Mouse (Mus musculus): Measurements from ENCODE around the gene Trp53rka. TPM values are rescaled to one million over a fixed set of nuclear protein-coding genes. Genes with fewer than 3 reads are reported as not detected.
A peak's percentile ranks its signal among the peaks of the same experiment; 100 is the strongest.

Trp53rka gene
- polyA plus RNA-seq, 1 experiment from 2014 or later, result 52.3 TPM

DNA sequence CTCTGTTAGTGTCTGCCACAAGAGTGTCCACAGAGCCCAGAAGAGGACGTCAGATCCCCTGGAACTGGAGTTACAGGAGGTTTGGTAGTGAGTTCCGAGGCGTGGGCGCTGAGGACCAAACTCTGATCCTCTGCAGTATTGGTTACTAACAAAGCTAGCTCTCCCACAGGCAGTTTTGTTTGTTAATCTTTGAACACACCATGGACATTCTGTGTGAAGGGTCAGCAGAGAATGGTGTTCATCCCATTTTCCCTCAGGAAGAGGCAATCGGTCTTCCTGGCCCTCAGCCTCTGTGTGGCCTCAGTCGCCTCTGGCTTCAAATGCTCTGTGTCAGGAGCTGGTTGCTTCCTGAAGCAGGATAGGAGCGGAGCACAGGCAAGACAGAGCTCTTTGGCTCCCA, 17.7 kb downstream of the Trp53rka start:
- no peak overlapping the region for H3K27ac ChIP-seq
- no peak overlapping the region for H3K9ac ChIP-seq
- no peak for ATAC-seq (ENCODE audit: low FRiP score)
- peaks cover 32% of the 10 kb centered on the region for H3K27me3 ChIP-seq
- no peaks in the 10 kb centered on the region for H3K9me3 ChIP-seq (replicated peaks)
- H3K4me3 ChIP-seq, result no peak overlapping the region
- no peaks in the 10 kb centered on the region for H3K36me3 ChIP-seq
- peaks cover 5% of the 10 kb centered on the region for H3K4me1 ChIP-seq
- 73% methylated on average over 7 of the region's 7 CpGs for WGBS
- no peak overlapping the region for H3K4me2 ChIP-seq (replicated peaks)

DNA sequence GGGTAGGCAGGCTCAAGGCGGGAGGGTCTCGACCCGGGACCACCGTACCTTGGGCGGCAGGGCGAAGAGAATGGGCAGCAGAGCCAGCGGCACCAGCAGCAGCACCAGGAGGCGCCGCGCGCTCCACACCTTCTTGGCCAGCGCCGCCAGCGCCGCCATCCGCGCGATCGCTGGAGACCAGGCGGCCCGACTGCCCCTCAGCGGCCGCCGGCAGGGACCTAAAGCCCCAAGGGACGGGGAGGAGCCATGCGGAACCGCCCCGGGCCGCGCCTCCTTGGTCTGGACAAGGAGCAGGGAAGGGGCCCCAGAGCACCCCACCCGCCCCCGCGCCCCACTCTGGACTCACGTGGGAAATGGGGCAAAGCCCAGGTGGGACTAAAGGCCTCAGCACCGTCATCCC, 20.1 kb downstream of the Trp53rka start, which contains the start of gene Slc13a3:
Gene Slc13a3 (minus strand): TSS at position 228 of the 400 bp plus-strand sequence.
- ATAC-seq (ENCODE audit: low FRiP score), result no peak

DNA sequence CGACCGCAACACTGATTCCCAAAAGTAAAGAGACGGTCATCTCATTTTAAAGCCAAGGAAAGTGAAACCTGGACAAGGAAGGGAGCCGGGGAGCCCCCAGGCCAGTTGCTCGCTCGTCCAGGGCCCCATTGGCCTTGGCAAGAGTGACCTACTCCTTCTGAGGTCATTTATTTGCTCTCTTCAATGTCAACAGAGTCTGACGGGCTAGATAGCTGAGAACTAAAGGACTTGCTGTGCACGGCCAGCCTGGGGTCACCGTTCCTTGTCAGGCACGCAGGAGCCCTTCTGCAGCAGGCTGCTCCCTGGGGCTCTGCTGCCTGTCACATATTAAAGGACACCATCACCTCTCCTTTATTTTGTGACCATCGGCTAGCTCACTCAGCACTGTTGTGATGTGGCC, 21.2 kb downstream of the Trp53rka start:
- Histone ChIP-seq H3K4me3 (no peak overlapping the region), H3K4me2 (replicated peaks) (no peak overlapping the region), H3K9me3 (replicated peaks) (no peaks in the 10 kb centered on the region), H3K9ac (no peak overlapping the region), H3K27ac (no peak overlapping the region), H3K36me3 (no peaks in the 10 kb centered on the region), H3K4me1 (peaks cover 20% of the 10 kb centered on the region), H3K27me3 (peaks cover 32% of the 10 kb centered on the region)
- no peak for ATAC-seq (ENCODE audit: low FRiP score)
- WGBS, result 60% methylated on average over 11 of the region's 11 CpGs

More for the DNA sequence above, 20.1 kb downstream of the Trp53rka start, which contains the start of gene Slc13a3:
- Histone ChIP-seq H3K27me3 (peaks cover 32% of the 10 kb centered on the region), H3K9me3 (replicated peaks) (no peaks in the 10 kb centered on the region), H3K4me3 (peak within 1 kb of the TSS; percentile 24), H3K27ac (no peak within 1 kb of the TSS), H3K36me3 (no peaks in the 10 kb centered on the region), H3K9ac (peak within 1 kb of the TSS; percentile 43), H3K4me2 (replicated peaks) (peak within 1 kb of the TSS; percentile 51), H3K4me1 (peaks cover 17% of the 10 kb centered on the region)
- WGBS, result 3% methylated on average over 31 of the region's 35 CpGs

DNA sequence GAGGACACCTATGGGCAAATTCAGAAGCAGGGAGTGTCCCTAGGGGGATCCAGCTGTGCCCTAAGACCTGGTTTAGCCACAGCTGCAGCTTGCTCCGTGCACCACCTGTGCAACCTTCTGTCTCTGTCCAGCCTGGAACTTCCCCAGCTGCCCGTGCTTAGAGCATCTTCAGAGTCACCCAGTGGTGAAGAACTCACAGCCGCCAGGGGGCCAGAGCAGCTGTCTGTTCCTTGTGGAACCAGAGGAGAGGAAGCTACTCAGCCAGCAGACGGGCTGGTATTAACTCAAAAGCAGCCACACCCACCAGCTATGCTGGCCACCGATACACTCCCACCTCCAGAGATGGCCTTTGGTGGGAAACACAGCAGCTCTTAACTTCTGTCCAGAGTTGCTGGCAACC, 23.0 kb downstream of the Trp53rka start:
- Histone ChIP-seq H3K4me1 (peaks cover 20% of the 10 kb centered on the region), H3K27ac (no peak overlapping the region), H3K4me3 (no peak overlapping the region), H3K27me3 (peaks cover 32% of the 10 kb centered on the region), H3K9ac (no peak overlapping the region), H3K4me2 (replicated peaks) (no peak overlapping the region), H3K36me3 (no peaks in the 10 kb centered on the region), H3K9me3 (replicated peaks) (no peaks in the 10 kb centered on the region)
- ATAC-seq (ENCODE audit: low FRiP score), result no peak
- WGBS, result 49% methylated on average over 5 of the region's 5 CpGs

DNA sequence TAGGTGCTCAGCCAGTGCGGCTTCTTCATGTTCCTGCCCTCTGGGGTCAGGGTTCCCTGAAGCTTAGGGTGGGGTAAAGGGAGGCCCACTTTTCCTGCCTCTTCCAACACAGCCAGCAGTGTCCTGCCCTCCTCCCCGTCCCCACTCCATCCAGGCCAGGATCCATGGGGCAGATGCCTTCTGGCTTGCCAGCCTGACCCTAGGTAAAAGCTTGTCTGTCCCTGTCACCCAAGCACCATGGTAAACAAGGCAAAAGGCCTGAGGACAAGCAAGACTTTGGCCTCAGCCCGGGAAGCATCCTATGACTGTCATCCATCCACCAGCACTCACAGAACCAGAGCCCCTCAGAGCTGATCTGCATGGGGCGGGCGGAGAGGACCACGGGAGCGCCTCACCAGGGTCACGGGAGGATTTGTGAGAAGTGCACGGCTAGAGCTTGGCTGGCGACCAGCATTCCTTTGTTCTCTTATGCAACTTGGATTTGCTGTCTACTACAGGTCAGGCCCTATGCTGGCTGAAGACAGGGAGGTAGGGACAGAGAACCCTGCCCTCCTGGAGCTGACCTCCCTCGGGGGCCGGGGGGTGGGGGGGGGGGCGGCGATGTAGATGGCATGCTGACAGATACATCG, 25.2 kb downstream of the Trp53rka start:
- 0 out of 2 replicates have a peak overlapping the region, but pooled peaks have one; percentile 13 for H3K9ac ChIP-seq
- peaks cover 17% of the 10 kb centered on the region for H3K4me1 ChIP-seq
- no peak for ATAC-seq (ENCODE audit: low FRiP score)
- WGBS, result 52% methylated on average over 15 of the region's 15 CpGs
- H3K4me2 ChIP-seq (replicated peaks), result no peak overlapping the region
- H3K36me3 ChIP-seq, result no peaks in the 10 kb centered on the region
- no peak overlapping the region for H3K27ac ChIP-seq
- no peak overlapping the region for H3K4me3 ChIP-seq
- H3K9me3 ChIP-seq (replicated peaks), result no peaks in the 10 kb centered on the region
- peaks cover 20% of the 10 kb centered on the region for H3K27me3 ChIP-seq

DNA sequence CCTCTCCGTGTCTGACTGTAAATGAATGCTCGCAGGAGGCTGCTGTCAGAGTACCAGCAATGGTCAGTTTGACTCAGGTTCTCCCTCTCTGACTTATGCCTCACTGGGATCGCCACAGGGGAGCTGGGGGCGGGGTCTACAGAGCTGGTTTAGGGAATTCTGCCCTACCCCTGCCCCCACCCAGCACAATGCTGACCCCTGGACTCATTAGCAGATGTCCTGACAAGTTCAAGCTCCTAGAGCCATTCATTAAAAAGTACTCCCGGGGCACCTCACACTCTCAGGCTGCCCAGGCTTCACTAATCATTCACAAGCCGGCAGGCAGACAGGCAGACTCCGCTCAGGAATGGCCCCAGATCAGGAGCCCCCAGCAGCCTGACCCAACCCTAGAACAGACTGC, 33.5 kb downstream of the Trp53rka start:
- no peaks in the 10 kb centered on the region for H3K9me3 ChIP-seq (replicated peaks)
- H3K4me2 ChIP-seq (replicated peaks), result no peak overlapping the region
- H3K36me3 ChIP-seq, result no peaks in the 10 kb centered on the region
- H3K4me1 ChIP-seq, result peaks cover 8% of the 10 kb centered on the region
- ATAC-seq (ENCODE audit: low FRiP score), result no peak
- no peak overlapping the region for H3K9ac ChIP-seq
- 22% methylated on average over 7 of the region's 7 CpGs for WGBS
- H3K27ac ChIP-seq, result no peak overlapping the region
- H3K27me3 ChIP-seq, result no peaks in the 10 kb centered on the region
- no peak overlapping the region for H3K4me3 ChIP-seq

DNA sequence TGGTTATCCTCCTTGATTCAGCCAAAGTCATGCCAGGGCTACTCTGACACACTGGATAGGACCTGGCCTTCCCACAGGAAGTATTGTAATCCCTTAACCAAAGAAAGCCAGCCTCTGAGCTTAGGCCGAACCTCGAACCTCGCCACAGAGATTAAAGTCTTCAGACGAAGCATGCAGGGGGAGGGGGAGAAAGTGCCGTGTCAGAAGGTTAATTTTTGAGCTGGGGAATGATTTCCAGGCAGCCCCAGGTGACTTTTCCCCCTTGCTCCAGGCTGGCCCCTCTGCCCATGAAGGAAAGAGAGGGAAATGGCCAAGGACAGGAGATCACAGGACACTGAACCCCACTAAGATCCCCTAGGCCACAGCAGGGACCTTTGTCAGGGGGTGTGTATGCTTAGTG, 34.9 kb downstream of the Trp53rka start:
- Histone ChIP-seq H3K4me2 (replicated peaks) (no peak overlapping the region), H3K4me1 (peaks cover 8% of the 10 kb centered on the region), H3K36me3 (no peaks in the 10 kb centered on the region), H3K9me3 (replicated peaks) (no peaks in the 10 kb centered on the region), H3K27ac (no peak overlapping the region), H3K4me3 (no peak overlapping the region), H3K27me3 (no peaks in the 10 kb centered on the region), H3K9ac (no peak overlapping the region)
- no peak for ATAC-seq (ENCODE audit: low FRiP score)
- 62% methylated on average over 5 of the region's 5 CpGs for WGBS

DNA sequence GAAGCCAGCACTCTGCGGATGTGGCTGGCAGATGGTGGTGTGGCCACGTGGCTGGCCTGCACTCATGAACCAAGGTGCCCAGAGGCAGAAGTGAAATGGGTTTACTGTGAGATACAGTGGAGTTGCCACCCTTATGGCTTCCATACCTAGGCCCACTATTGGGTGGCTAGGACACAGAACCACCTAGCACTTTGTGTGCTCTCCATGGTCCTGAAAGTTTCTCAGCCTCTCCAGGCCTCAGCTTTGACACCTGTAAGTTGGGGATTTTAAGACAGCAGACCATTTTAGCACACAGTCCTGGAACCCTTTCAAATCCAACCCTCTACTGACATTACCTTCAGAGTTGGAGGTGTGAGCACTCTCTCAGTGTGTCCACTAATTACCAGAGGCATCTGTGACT, 36.4 kb downstream of the Trp53rka start:
- no peaks in the 10 kb centered on the region for H3K27me3 ChIP-seq
- no peak overlapping the region for H3K4me3 ChIP-seq
- 78% methylated on average over 2 of the region's 2 CpGs for WGBS
- H3K36me3 ChIP-seq, result no peaks in the 10 kb centered on the region
- H3K9me3 ChIP-seq (replicated peaks), result no peaks in the 10 kb centered on the region
- H3K27ac ChIP-seq, result no peak overlapping the region
- no peak overlapping the region for H3K9ac ChIP-seq
- peaks cover 8% of the 10 kb centered on the region for H3K4me1 ChIP-seq
- ATAC-seq (ENCODE audit: low FRiP score), result no peak
- no peak overlapping the region for H3K4me2 ChIP-seq (replicated peaks)

DNA sequence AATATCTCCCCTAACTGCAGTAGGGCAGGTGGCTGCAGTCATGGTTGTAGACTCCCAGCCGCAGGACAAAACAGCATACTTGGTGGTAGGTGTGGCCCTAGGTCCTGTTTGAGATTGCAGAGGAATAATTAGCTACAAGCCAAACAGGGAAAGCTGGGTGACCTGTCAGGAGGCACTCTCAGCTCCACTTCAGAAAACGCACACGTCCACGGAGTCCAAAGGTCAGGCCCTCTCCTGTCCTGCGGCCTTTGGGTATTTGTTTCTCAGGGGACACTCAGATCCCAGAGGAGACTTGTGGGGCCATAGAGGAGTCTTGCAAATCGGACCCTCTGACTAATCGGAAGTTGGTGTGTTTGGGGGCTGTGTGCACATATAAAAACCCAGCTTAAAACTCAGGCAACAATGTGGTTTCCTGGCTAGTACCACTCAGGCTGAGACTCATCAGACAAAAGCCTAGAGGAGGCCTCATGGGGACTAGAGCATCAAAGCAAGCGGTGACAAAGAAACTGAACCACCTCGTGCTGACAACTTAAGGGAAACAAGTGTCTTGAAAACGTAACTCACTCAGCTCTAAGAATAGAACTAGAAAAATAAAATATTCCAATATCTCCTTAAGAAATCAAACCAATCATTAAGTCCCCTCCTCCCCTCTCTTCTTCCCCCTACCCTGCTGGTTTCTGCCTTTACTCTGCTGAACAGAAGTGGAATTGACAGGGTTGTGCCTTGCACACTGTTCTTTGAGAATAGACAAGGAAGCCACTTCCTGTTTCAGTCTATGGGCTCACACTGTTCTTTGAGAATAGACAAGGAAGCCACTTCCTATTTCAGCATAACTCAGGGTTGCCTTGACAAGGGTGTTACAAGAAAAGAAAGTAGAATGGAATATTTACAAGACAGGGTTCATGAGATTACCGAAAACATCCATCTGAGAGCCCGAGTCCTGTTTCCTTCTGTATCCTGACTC, 40.1 kb downstream of the Trp53rka start:
- Histone ChIP-seq H3K27ac (no peak overlapping the region), H3K9ac (no peak overlapping the region), H3K4me1 (0 out of 2 replicates have a peak, but pooled peaks cover 3% of the 10 kb centered on the region), H3K36me3 (no peaks in the 10 kb centered on the region), H3K4me2 (replicated peaks) (no peak overlapping the region), H3K9me3 (replicated peaks) (no peaks in the 10 kb centered on the region), H3K4me3 (no peak overlapping the region), H3K27me3 (no peaks in the 10 kb centered on the region)
- ATAC-seq (ENCODE audit: low FRiP score), result no peak
- WGBS, result 79% methylated on average over 12 of the region's 12 CpGs

DNA sequence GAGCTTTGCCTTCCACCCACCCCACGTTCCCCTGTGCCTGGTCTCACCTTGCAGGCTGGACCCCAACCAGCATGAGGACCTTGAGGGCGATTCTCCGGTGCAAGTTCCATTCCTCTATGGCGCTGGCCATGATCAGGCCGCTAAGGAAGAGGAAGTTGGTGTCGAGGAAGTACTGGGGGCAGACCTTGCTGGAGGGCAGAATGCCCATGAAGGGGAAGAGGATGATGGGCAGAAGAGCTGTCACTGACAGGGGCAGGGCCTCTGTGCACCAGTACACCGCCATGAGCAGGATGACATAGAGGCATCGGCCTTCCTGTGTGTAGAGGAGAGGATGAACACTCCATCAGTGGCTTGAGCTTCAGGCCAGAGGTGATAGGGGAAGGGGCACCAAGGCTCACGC, 44.6 kb downstream of the Trp53rka start:
- ATAC-seq (ENCODE audit: low FRiP score), result no peak
- H3K9me3 ChIP-seq (replicated peaks), result no peaks in the 10 kb centered on the region
- no peak overlapping the region for H3K4me2 ChIP-seq (replicated peaks)
- H3K4me3 ChIP-seq, result no peak overlapping the region
- H3K4me1 ChIP-seq, result 0 out of 2 replicates have a peak, but pooled peaks cover 3% of the 10 kb centered on the region
- 88% methylated on average over 9 of the region's 9 CpGs for WGBS
- H3K27me3 ChIP-seq, result no peaks in the 10 kb centered on the region
- H3K9ac ChIP-seq, result no peak overlapping the region
- no peaks in the 10 kb centered on the region for H3K36me3 ChIP-seq
- H3K27ac ChIP-seq, result no peak overlapping the region

DNA sequence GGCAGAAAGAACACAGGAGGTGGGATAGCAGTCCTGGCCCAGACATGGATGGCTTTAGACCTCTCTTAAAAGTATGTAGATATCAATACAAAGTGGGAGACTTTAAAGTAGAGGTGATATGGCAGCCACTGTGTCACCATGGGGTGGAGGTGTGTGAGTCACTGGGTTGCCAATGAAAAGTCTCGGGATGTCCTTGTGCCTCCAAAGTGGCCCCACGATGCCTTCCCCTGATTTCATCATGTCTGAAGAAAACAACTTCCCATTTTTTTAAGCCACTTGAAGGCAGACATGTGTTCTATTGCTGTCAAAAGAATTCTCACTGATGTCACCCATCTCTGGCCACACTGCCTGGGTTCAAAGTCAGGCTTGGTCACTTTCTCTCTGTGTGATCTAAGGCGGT, 48.3 kb downstream of the Trp53rka start:
- no peaks in the 10 kb centered on the region for H3K36me3 ChIP-seq
- no peak for ATAC-seq (ENCODE audit: low FRiP score)

DNA sequence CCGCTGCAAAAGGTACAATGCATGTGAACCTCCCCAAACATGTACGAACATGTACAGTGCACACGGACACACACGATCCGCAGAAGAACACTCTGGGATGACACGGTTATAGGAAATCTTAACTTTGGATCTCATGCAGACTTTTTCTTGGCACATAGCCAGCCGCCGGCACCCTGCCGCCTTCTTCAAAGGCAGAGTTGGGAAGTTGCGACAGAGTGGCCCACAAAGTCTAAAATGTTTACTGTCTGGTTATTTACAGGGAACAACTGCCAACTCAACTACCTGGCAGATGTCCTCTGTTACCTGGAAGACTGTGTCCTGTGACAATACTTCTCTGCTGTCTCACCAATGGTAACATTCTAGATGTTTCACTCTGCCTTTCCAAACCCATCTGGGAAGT, 50.1 kb downstream of the Trp53rka start:
- Histone ChIP-seq H3K27ac (no peak overlapping the region), H3K9ac (no peak overlapping the region), H3K4me1 (no peaks in the 10 kb centered on the region), H3K4me3 (no peak overlapping the region), H3K9me3 (replicated peaks) (no peaks in the 10 kb centered on the region), H3K36me3 (no peaks in the 10 kb centered on the region), H3K27me3 (no peaks in the 10 kb centered on the region), H3K4me2 (replicated peaks) (no peak overlapping the region)
- ATAC-seq (ENCODE audit: low FRiP score), result no peak
- WGBS, result 80% methylated on average over 10 of the region's 10 CpGs

More for the DNA sequence above, 48.3 kb downstream of the Trp53rka start:
- WGBS, result 86% methylated on average over 3 of the region's 3 CpGs
- Histone ChIP-seq H3K27me3 (no peaks in the 10 kb centered on the region), H3K4me3 (no peak overlapping the region), H3K27ac (no peak overlapping the region), H3K4me2 (replicated peaks) (no peak overlapping the region), H3K9ac (no peak overlapping the region), H3K4me1 (no peaks in the 10 kb centered on the region), H3K9me3 (replicated peaks) (no peaks in the 10 kb centered on the region)

Measured in hindbrain, embryonic 12.5 days (tissue).